Mouse (Mus musculus) monocyte, adult 2 months (primary cell): Measurements from ENCODE around the gene Psenen.

Experiments
- DNase-seq, 2 experiments: peaks; one replicate each; pipeline ENCODE4 v3.0.0; 2022; ENCODE audit warnings: low spot score in 2 of 2, low read depth in 1 of 2

The Psenen gene

DNA sequence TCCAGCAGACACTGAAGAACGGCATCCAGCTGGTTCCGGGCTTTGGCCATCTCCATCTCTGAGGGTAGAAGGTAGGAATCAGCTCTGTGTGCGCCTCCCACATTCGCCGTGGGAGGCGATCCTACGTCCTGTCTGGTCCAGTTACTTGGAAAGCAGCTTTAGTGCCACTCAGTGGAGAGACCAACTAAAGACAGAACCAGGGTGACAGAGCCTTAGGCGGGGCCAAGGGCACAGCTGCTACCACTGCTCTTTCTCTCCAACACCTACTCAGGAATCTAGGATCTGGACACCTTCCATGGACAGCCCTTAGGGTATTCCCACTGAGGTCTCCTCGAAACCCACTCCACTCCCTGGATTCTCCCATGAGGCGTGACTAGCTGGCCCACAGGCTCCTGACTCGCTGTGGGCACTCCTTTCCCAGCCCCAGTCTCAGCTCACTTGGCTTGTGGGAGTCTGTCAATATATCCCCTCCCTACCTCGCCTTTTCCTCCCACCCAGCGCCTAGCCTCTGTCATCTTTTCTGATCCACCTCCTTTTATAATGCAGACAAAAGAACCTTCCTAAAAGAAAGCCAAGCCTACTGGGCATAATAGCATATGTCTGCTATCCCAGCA lies 5.4 kb downstream of the Psenen start:
- no peak for DNase-seq

GRCm38 (mm10) chr7:30556894-30557536 lies 6.4 kb downstream of the Psenen start:
- DNase-seq = no peak

DNA sequence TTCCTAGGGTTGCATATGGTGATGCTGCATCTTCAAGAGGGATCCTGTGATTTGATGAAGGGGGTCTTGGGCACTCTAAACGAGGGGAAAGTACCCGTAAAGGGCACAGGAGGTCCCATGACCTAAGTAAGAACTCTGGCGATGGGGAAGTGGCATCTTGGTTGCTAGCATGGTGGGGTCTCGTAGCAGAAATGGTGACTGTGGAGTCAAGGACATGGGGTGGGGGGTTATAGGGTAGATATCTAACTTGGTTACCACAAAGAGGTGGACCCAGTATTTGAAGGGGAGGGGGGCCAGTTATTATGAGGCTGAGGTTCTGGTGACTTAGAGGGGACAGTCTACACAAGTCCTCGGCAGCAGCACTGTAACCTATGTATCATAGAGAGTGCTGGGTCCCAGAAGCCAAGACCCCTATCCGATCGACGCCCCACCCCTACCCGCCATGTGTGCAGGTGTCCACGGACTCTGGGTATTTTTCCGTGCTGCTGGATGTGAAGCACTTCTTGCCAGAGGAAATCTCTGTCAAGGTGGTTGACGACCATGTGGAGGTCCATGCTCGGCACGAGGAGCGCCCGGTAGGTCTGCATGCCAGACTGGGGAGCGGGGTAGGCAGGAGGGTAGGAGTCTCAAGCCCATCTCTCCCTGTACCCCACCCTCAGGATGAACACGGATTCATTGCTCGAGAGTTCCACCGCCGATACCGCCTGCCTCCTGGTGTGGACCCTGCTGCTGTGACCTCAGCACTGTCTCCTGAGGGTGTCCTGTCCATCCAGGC lies 9.4 kb downstream of the Psenen start:
- DNase-seq = no peak

DNA sequence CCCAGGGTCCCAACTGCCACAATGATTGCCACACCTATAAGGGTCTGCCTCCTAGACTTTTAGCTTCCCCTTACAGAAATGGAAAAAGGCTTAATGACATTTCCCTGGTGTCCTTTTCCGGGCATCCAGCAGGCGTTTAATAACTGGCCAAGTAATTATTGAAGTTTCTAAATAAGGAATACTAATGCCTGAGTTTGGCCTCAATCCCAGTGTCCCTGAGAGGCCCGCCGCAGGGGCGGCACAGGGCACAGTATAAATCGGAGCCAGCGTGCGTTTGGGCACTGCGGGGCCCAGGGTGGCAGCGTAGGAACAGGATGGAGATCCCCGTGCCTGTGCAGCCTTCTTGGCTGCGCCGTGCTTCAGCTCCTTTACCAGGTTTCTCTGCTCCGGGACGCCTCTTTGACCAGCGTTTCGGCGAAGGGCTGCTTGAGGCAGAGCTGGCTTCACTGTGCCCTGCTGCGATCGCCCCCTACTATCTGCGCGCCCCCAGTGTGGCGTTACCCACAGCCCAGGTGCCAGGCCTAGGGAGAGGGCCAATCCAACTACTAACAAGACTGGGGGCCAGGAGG lies 10.3 kb downstream of the Psenen start:
- no peak for DNase-seq

DNA sequence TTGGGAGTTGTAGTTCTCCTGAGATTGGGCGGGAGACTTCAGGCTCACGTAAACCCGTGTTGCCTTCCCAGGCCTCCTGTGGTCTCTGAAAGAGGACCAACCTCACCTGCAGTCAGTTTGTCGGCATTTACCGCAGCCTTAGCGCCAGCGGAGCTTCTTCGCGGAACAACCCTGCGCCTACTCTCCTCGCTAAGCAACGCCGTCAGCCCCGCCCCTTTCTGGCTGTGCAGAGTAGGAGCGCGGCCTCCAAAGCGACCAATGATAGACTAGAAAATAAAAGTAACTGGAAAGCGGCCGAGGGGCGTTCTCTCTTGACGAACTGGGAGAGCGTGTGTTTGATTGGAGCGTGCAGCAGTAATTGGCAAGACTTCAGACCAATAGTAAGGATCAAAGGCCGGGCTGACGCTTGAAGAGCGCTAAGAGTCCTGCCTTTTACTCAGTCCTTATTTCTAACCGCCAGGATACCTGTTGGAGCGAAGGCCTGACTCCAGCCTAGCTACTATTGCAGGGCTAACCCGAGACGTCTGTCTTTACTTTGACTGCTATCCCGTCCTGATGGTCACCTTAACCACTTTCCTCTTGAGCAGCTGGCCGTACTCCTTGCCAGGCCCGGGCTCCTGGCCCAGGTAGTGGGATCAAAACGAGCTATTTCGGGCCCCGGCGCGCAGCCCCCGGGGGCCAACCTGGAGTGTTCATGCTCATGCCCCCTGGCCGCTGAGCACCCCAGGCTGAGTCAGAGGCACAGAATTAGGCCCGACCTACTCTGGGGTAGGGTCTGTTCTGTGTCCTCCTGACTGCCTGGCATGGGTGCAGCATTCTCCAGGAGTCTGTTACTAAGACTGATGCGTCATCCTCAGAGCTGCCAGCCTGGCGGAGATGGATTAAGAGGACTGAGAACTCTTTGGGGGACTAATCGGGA lies 11.1 kb downstream of the Psenen start, which contains the start of the genes Hspb6 and Proser3:
Gene Hspb6 (plus strand): TSS at position 77 of the 919 bp plus-strand sequence.
Gene Proser3 (minus strand): TSS at position 198 of the 919 bp plus-strand sequence.
- DNase-seq = peak; percentile 85 to 88

DNA sequence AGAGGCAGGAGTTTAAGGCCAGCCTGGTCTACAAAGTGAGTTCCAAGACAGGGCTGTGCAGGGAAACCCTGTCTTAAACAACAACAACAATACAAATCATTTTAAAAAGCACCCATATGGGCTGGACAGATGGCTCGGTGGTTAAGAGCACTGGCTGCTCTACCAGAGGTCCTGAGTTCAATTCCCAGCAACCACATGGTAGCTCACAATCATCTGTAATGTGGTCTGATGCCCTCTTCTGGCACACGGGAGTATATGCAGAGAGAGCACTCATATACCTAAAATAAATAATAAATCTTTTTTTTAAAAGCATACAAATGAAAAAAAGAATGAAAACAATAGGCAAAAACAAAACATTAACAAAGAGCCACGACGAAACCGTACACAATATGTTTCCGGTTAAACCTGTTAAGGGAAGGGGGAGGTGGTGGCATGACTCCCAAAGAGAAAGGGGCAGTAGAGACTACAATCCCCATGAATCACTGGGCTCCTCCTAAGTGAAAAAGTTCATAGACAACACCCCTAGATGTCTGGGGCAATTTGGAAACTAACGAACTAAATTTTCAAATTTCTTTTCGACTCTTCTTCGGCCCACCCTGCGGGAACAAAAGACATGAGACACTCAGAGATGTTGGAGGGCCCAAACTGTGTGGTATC lies 11.9 kb downstream of the Psenen start:
- peak in 1 of 2 experiments; percentile 41 for DNase-seq

DNA sequence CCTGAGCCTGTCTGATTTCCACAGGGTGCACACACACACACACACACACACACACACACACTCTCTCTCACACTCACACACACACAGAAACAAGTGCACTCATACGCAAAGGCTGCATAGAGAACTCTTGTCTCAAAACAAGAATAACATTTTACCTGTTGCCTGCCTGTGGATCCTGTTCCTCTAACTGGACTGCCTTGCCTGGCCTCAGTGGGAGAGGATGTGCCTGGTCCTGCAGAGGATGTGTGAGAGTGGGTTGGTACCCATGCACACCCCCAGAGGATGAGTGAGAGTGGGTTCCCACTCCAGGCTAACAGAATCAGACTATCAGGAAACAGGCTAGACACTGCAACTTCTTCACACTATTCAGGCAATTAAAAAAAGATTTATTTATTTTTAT lies 12.8 kb downstream of the Psenen start:
- DNase-seq = no peak

DNA sequence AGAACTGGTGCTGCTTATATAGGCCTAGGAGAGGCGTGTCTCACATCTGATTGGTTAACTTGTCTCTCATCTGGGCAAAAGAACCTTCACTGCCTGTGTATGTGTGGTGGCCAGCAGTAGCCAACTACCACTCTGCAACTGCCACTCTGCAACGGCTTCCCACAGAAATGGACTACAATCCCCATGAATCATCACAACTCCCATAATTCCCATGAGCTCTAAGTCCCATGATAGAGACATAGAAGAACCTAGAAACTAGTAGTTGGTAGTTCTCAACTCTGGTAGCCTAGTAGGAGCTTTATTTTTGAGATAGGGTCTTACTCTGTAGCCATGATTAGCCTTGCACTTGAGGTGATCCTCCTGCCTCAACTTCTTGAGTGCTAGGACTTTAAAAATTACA lies 13.5 kb downstream of the Psenen start:
- no peak for DNase-seq

DNA sequence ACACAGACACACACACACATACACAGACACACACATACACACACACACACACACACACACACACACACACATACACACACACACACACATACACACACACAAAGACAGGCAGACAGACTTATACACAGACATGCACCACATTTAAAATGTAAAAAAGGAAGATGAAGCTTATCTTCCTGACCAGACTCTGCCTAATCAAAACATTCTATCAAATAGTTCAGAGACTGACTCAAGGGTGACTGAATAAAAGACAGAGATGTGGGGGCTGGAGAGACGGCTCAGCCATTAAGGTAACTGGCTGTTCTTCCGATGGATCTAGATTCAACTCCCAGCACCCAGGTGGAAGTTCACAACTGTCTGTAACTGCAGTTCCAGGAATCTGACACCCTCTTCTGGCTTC lies 19.1 kb downstream of the Psenen start:
- DNase-seq = no peak

DNA sequence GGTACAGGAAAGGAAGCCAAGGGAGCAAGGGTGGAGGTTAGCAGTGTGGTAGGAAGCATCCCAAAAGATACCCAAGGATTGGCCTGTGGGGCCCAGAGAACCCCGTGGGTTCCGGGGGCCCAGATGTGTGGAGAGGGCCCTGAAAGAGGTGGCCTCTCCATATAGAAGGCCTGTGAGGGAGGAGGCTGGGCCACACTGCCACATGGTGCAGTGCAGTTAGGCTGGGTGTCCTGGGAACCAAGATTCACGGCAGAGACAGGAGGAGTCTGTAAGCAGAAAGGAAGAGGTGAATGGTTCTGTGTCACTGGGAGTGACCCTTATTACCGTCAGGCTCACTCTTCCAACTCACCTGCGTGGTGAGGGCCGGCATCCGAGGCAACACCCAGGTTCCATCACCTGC lies 22.9 kb downstream of the Psenen start:
- no peak for DNase-seq

- peak; percentile 78 to 79 for DNase-seq
These were observed 28.5 kb downstream of the Psenen start, which contains the start of gene Arhgap33 for GRCm38 (mm10) chr7:30534633-30535577. TSS of gene Arhgap33 (minus strand) at chr7:30535060.

- no peak for DNase-seq
These were observed 29.3 kb downstream of the Psenen start for GRCm38 (mm10) chr7:30533941-30534632.

DNA sequence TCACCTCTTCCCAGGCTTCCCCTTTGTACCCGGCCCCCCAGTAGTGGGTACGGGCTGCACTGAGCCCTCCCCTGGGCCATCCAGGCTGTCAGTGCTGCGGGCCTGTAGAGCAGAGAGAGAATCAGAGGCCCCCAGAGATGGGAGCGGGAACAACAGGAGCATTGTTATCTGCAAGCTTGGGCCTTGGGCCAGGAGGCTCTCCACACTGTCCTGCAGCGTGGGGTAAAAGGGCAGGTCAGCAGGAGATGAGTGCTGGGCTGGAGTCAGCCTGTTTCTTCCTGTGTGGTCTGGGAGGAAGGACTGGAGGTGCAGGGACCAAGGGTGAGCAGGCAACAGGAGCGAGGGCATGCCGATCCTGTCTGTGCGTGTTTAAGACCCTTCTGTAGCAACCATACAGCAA lies 30.5 kb downstream of the Psenen start:
- DNase-seq = no peak

DNA sequence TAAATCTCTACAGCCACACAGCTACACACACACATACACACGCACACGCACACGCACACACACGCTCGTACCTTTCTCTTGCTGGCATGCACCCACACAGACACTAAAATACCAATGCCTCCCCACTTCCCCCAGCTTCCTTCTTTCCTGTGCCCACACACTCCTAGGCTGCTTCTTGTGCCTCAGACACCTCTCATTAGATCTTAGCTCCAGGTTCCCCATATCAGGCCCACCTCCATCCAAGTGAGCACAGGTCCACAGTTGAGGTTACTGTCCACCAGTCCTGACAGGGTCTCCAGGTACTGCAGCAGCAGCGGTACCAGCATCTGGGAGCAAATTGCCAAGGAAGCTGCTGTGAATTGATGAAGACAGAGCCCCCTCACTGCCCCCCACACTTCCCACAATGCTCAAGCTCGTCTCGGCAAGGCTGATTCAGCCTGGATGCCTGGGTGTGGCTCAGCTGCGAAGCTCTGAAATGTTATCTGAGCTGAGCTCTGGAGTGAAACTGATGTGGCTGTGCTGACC lies 32.1 kb downstream of the Psenen start:
- DNase-seq = no peak

DNA sequence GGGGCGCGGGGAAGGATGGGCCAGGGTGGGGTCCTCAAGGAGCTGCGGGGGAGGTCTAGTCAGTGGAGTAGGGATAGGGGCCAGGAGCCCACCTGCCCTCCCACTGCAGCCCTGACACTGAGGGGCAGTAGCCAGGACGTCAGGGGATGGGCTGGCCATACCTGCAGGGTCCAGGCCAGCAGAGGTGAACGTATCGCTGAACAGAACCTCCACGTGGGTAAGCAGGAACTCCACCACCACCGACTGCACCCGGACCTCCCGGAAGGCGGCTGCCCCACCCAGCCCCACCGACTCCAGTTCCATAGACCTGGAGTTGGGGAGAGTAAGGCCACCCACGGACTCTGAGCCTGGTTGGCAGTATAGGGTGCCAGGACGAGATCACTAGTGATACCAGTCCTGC lies 36.4 kb downstream of the Psenen start:
- no peak for DNase-seq

DNA sequence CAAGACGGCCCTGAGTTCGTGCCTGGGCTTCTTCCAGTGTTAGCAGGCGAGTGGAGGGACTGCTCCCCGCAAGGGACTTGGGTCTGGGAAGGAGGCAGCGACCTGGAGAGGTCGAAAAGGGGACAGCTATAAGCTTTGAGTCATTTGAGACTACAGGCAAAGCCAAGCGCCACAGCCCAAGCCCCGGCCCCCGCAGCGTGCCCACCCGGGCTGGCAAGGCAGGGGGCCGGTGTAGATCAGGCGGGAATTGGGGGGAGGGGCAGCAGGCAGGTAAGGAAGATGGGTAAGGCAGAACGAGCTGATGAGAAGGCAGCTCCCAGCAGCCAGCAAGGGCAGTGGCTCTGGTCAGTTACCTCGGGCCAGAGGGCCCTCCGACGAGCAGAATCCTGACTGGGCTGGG lies 37.0 kb downstream of the Psenen start:
- DNase-seq = no peak

- DNase-seq = no peak
These were observed 37.5 kb downstream of the Psenen start for GRCm38 (mm10) chr7:30525954-30526353.

- no peak for DNase-seq
These were observed 38.9 kb downstream of the Psenen start for GRCm38 (mm10) chr7:30524487-30524886.
